Mouse (Mus musculus) embryonic facial prominence, embryonic 12.5 days (tissue): ENCODE data around the gene 2610001J05Rik. TPM values are rescaled to one million over a fixed set of nuclear protein-coding genes. Genes with fewer than 3 reads are reported as not detected.

Experiments used
- ATAC-seq: fragments of 200-750 bp; cut with Nextera tagmentation; 2 replicates; pipeline ENCODE4 v1.8.0; 2017; ENCODE audit not compliant: insufficient number of reproducible peaks, insufficient read depth, low FRiP score, low TSS enrichment
- H3K27ac ChIP-seq: fragments of 300-500 bp; sonication (generic); 2 replicates; pipeline ENCODE4 v1.5.1; 2016; ENCODE audit warnings: mild to moderate bottlenecking
- H3K27me3 ChIP-seq: fragments of 300-500 bp; sonication (generic); 2 replicates; pipeline ENCODE4 v1.6.1; 2016; ENCODE audit warnings: mild to moderate bottlenecking, moderate library complexity
- H3K36me3 ChIP-seq: fragments of 300-500 bp; sonication (generic); 2 replicates; pipeline ENCODE4 v1.6.1; 2016; ENCODE audit warnings: mild to moderate bottlenecking
- H3K4me1 ChIP-seq: fragments of 300-500 bp; sonication (generic); 2 replicates; pipeline ENCODE4 v1.6.1; 2016
- H3K4me2 ChIP-seq: fragments of 300-500 bp; sonication (generic); replicated peaks from 2 replicates; pipeline ENCODE4 v1.6.1; 2016; ENCODE audit warnings: mild to moderate bottlenecking, moderate library complexity
- H3K4me3 ChIP-seq: fragments of 300-500 bp; sonication (generic); 2 replicates; pipeline ENCODE4 v1.5.1; 2016; ENCODE audit warnings: mild to moderate bottlenecking
- H3K9ac ChIP-seq: fragments of 300-500 bp; sonication (generic); 2 replicates; pipeline ENCODE4 v1.6.1; 2016; ENCODE audit warnings: mild to moderate bottlenecking, moderate library complexity
- H3K9me3 ChIP-seq: fragments of 300-500 bp; sonication (generic); 2 replicates; pipeline ENCODE4 v1.6.1; 2016; ENCODE audit warnings: mild to moderate bottlenecking, moderate library complexity
- WGBS: fragments of 180-500 bp; shearing (Covaris S2); methylation state at CpG from one replicate; pipeline ENCODE4 v1.1.7; 2016; 5-methylcytosine and 5-hydroxymethylcytosine counted together
- polyA plus RNA-seq: library from polyadenylated mRNA; unstranded; fragments of >200 nt; fragmentation: Nextera tagmentation; extraction: Ambion mirVana; gene quantifications from 2 replicates; pipeline ENCODE4 v1.2.1, GENCODE M21; 2016

Gene 2610001J05Rik
- 107 and 108 TPM in 2 replicates for polyA plus RNA-seq

DNA sequence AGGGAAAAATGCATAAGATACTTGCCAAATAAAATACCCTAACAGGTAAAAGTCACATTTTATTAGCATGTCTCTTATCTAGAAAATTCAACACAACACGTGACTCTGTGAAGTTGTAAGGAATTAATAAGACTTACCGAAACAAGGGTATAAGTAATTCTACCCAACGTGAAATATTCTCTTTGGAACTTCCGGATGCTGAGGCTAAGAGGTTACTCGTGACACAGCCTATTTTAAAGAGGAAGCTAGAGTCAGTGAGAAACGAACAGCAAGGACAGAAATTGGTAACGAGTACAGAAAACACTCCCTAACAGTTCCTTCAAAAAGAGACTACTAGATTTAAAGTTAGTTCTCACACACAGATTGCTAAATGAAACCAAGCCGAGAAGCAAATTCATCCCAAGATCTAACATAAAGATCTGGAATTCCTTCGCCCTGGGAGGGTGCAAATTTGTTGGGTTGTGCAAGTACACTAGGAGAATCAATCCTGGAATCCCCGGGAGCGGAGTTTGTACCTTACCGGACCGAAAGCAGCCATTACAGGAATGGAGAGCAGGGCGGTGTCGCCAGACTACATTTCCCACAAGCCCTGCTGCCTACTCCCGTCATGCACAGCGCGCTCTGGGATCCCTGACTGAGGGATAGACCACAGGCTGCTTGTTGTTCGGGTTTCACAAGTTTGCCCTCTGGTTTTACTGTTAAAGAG is at the start of gene 2610001J05Rik:
TSS of gene 2610001J05Rik (minus strand) at position 600 of the 706 bp plus-strand sequence.
- Histone ChIP-seq H3K36me3 (no peaks in the 10 kb centered on the region), H3K27ac (peak within 1 kb of the TSS; percentile 75), H3K4me1 (peaks cover 5% of the 10 kb centered on the region; the same call in 1 of the 2 replicates), H3K4me2 (peak within 1 kb of the TSS; percentile 54), H3K4me3 (peak within 1 kb of the TSS; percentile 57), H3K9me3 (no peaks in the 10 kb centered on the region), H3K9ac (peak within 1 kb of the TSS; percentile 59), H3K27me3 (no peaks in the 10 kb centered on the region)
- under 1% methylated on average over 19 of the region's 19 CpGs for WGBS
- peak; percentile 100 for ATAC-seq

- no peak for ATAC-seq
- no peak overlapping the region for H3K27ac ChIP-seq
- no peaks in the 10 kb centered on the region for H3K4me1 ChIP-seq
- 87% methylated on average over 10 of the region's 10 CpGs for WGBS
- no peak overlapping the region for H3K4me2 ChIP-seq
- H3K36me3 ChIP-seq: no peaks in the 10 kb centered on the region
- no peaks in the 10 kb centered on the region for H3K9me3 ChIP-seq
- H3K4me3 ChIP-seq: no peak overlapping the region
- no peak overlapping the region for H3K9ac ChIP-seq
- H3K27me3 ChIP-seq: no peaks in the 10 kb centered on the region
Measured at GRCm38 (mm10) chr6:13909762-13910537, 38.6 kb upstream of the 2610001J05Rik start.

GRCm38 (mm10) chr6:13902941-13903627 is 31.8 kb upstream of the 2610001J05Rik start:
- H3K9ac ChIP-seq: no peak overlapping the region
- 81% methylated on average over 5 of the region's 5 CpGs for WGBS
- H3K27me3 ChIP-seq: no peaks in the 10 kb centered on the region
- H3K9me3 ChIP-seq: no peaks in the 10 kb centered on the region
- H3K4me1 ChIP-seq: no peaks in the 10 kb centered on the region
- no peak overlapping the region for H3K4me3 ChIP-seq
- no peak overlapping the region for H3K27ac ChIP-seq
- H3K36me3 ChIP-seq: no peaks in the 10 kb centered on the region
- ATAC-seq: no peak
- H3K4me2 ChIP-seq: no peak overlapping the region

DNA sequence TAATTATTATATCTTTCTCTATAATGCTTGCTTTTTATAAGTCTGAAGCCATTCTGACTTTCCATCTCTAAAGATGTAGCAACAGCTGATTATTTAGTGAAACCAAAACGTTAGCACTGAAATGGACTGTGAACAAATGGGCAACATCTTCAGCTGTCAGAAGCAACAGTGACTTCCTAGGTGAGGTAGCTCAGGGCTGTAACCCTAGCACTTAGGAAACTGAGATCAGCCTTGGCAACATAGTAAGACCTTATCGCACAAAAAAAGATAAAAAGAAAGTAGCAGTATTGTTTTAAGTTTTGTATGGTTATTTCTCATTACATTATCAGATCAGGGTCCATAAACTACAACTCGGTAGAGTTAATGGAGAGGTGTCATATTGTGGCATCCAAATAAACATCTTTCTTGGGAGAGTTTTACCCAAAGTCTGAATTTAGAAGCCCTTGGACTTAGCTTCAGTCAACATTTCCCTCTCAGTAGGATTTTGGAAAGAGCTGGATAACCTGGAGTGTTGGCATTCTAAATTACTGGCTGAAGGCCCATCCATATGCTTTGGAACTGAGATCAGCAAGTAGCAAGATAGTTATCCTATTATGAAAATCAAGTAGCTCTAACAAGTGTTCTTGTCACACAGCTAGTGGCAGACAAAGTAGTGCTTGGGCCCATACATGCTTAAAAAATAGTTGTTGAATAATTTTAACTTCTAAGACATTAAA is 13.7 kb upstream of the 2610001J05Rik start:
- no peak for ATAC-seq

DNA sequence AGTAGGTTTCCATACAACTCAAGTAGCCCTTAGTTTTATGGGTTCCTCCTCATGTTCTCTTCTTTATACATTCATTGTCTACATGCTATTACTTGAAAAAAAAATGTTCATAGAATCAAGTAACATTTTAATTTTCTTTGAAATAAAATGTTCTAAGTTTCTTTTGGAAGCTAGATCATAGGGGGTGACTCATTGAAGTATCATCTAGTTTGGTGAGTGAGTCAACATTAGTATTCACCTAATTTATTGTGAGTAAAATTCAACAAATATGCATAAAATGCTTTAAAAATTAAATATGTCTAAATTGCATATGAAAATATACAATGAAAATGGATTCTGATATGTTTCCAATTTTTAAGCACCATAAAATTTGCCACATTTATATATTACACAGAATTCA is 11.6 kb upstream of the 2610001J05Rik start:
- Histone ChIP-seq H3K9me3 (no peaks in the 10 kb centered on the region), H3K27me3 (no peaks in the 10 kb centered on the region), H3K27ac (no peak overlapping the region), H3K4me1 (no peaks in the 10 kb centered on the region), H3K36me3 (no peaks in the 10 kb centered on the region), H3K9ac (no peak overlapping the region), H3K4me2 (no peak overlapping the region), H3K4me3 (no peak overlapping the region)
- ATAC-seq: no peak

More for the DNA sequence above, 13.7 kb upstream of the 2610001J05Rik start:
- Histone ChIP-seq H3K4me3 (no peak overlapping the region), H3K27me3 (no peaks in the 10 kb centered on the region), H3K27ac (no peak overlapping the region), H3K4me2 (no peak overlapping the region), H3K4me1 (no peaks in the 10 kb centered on the region), H3K9me3 (no peaks in the 10 kb centered on the region), H3K9ac (no peak overlapping the region), H3K36me3 (no peaks in the 10 kb centered on the region)
- WGBS: 86% methylated on average over 3 of the region's 3 CpGs

DNA sequence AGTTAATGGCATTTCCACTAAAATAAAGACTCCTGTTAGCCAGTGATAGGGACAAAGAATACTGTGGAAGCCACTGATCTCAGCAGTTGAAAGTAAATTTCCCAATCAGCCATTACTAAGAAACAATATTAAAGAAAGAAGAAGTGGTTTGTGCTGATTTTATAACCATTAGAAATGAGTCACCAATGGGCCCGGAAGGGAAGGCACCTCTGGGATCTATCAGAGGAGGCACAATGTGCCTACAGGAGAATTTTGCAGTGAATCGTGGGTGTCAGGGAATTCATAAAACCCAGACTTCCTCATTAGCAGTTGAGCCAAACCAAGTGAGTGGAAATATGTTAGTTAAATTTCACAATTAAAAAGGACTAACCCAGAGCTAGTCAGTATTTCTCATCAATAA is 2.6 kb upstream of the 2610001J05Rik start:
- Histone ChIP-seq H3K27me3 (no peaks in the 10 kb centered on the region), H3K9me3 (no peaks in the 10 kb centered on the region), H3K36me3 (no peaks in the 10 kb centered on the region), H3K4me2 (no peak overlapping the region), H3K4me3 (no peak overlapping the region), H3K9ac (no peak overlapping the region), H3K4me1 (peaks cover 5% of the 10 kb centered on the region; the same call in 1 of the 2 replicates), H3K27ac (no peak overlapping the region)
- WGBS: 91% methylated on average over 2 of the region's 2 CpGs
- no peak for ATAC-seq

DNA sequence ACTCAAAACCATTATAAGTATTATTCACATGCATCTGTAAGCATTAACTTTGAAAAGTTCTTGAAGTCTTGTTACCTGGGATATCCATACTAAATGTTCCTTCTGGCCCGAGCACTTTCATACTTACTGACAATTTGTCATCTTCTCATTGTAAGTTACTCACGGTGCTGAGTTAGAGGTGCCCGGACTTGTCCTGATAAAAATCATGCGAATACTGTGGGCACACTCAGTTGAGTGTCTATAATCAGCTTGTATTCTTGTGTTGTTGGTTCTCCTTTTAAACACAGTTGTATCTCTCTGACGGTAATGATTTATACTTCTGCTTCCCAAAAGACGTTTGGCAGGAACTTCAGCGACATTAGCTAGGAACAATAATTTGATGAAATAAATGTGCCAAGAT is 758 bp upstream of the 2610001J05Rik start:
- Histone ChIP-seq H3K4me3 (peak overlapping the region; percentile 57; the same call in 1 of the 2 replicates), H3K4me1 (peaks cover 5% of the 10 kb centered on the region; the same call in 1 of the 2 replicates), H3K36me3 (no peaks in the 10 kb centered on the region), H3K9ac (no peak overlapping the region), H3K4me2 (peak overlapping the region; percentile 45), H3K27me3 (no peaks in the 10 kb centered on the region), H3K27ac (no peak overlapping the region), H3K9me3 (no peaks in the 10 kb centered on the region)
- WGBS: 78% methylated on average over 7 of the region's 7 CpGs
- no peak for ATAC-seq

DNA sequence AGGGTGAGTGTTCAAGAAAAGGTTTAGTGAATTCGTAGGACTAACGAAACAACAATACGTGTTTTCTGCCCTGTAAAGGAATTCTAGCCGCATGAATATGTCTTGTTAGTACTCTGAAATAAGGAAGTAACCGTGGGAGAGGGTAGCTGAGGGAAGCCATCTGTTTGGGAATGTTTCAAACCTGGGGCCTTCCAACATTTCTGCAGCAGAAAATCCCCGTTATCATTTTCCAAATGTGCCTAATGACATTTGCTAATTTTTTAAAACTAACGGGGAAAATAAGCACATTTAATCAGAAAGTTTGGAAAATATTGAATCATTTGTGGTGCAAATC is 274 bp upstream of the 2610001J05Rik start:
- WGBS: 4% methylated on average over 7 of the region's 7 CpGs
- H3K4me1 ChIP-seq: peaks cover 5% of the 10 kb centered on the region; the same call in 1 of the 2 replicates
- no peaks in the 10 kb centered on the region for H3K9me3 ChIP-seq
- peak overlapping the region; percentile 57 for H3K4me3 ChIP-seq
- peak overlapping the region; percentile 75; the same call in 1 of the 2 replicates for H3K27ac ChIP-seq
- H3K27me3 ChIP-seq: no peaks in the 10 kb centered on the region
- peak overlapping the region; percentile 59 for H3K9ac ChIP-seq
- peak; percentile 64; the same call in 1 of the 2 replicates for ATAC-seq
- peak overlapping the region; percentile 45 for H3K4me2 ChIP-seq
- H3K36me3 ChIP-seq: no peaks in the 10 kb centered on the region

GRCm38 (mm10) chr6:13870289-13870741 is 1.0 kb downstream of the 2610001J05Rik start:
- Histone ChIP-seq H3K4me2 (peak overlapping the region; percentile 54), H3K9ac (peak overlapping the region; percentile 33; the same call in 1 of the 2 replicates), H3K27ac (0 out of 2 replicates have a peak overlapping the region, but pooled peaks have one; percentile 11), H3K9me3 (no peaks in the 10 kb centered on the region), H3K4me3 (peak overlapping the region; percentile 30), H3K36me3 (no peaks in the 10 kb centered on the region), H3K4me1 (peaks cover 5% of the 10 kb centered on the region; the same call in 1 of the 2 replicates), H3K27me3 (no peaks in the 10 kb centered on the region)
- no peak for ATAC-seq
- 48% methylated on average over 12 of the region's 12 CpGs for WGBS

- Histone ChIP-seq H3K4me1 (no peaks in the 10 kb centered on the region), H3K27me3 (no peaks in the 10 kb centered on the region), H3K4me3 (no peak overlapping the region), H3K27ac (no peak overlapping the region), H3K9me3 (no peaks in the 10 kb centered on the region), H3K36me3 (no peaks in the 10 kb centered on the region), H3K4me2 (no peak overlapping the region), H3K9ac (no peak overlapping the region)
- WGBS: 83% methylated on average over 1 of the region's 1 CpGs
- ATAC-seq: no peak
Measured at GRCm38 (mm10) chr6:13860596-13860995, 10.7 kb downstream of the 2610001J05Rik start.
